Mouse (Mus musculus): ENCODE data around the gene Zfp114. TPM values are rescaled to one million over a fixed set of nuclear protein-coding genes. Genes with fewer than 3 reads are reported as not detected.

Zfp114 gene
- polyA plus RNA-seq (2016; fragmentation: Nextera tagmentation; extraction: Ambion mirVana), result 7.5 and 7.6 TPM in 2 replicates

DNA sequence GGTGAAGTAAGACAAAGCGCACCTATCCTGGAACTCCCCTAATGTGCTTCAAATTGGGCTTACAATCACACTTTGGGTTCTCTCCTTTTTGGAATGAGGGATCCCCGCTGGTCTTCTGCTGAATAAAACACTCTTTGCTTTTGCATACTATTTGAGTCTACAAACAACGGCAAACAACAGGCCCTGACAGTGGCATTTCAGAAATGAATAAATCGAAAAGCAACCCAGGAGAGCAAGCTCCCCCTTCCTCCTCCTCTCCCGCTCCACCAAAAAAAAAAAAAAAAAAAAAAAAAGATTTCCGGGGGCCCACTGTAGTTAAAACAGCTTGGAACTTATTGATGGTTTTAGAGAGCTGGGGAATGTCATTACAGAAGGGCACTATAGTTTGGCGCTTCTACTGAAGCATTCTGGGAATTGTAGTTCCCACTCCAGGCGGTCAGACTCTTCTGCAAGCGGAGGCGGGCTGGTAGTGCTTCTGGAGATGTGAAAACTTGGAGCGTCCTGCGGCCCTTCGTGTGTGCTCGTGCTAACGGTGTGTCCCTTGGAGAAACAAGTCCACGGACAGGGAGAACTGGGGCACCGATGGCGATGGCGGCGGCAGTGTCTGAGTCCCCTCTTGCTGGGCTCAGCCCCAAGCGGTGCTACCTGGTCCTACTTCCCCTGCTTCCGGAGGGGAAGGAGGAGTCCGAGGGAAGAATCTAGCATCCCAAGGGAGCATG, at the start of gene Zfp114:
Zfp114 (plus strand) TSS at position 443 of the 719 bp plus-strand sequence.
- WGBS, result 12% methylated on average over 23 of the region's 23 CpGs
- ATAC-seq (ENCODE audit: insufficient number of reproducible peaks, insufficient read depth, low FRiP score, low TSS enrichment), result peak; percentile 82
- Histone ChIP-seq H3K27ac (peak within 1 kb of the TSS; percentile 60; the same call in 1 of the 2 replicates), H3K9ac (peak within 1 kb of the TSS; percentile 62), H3K9me3 (no peaks in the 10 kb centered on the region), H3K27me3 (no peaks in the 10 kb centered on the region), H3K4me2 (replicated peaks) (peak within 1 kb of the TSS; percentile 51), H3K4me1 (no peaks in the 10 kb centered on the region), H3K4me3 (peak within 1 kb of the TSS; percentile 51), H3K36me3 (no peaks in the 10 kb centered on the region)

GRCm38 (mm10) chr7:24133425-24133995, 41.4 kb upstream of the Zfp114 start:
- Histone ChIP-seq H3K27ac (no peak overlapping the region), H3K9me3 (no peaks in the 10 kb centered on the region), H3K9ac (peak overlapping the region; percentile 79), H3K4me3 (peak overlapping the region; percentile 85), H3K4me1 (peaks cover 10% of the 10 kb centered on the region), H3K27me3 (no peaks in the 10 kb centered on the region), H3K4me2 (replicated peaks) (peak overlapping the region; percentile 71), H3K36me3 (peaks cover 21% of the 10 kb centered on the region)
- ATAC-seq (ENCODE audit: insufficient number of reproducible peaks, insufficient read depth, low FRiP score, low TSS enrichment), result 0 out of 2 replicates have a peak, but pooled peaks have one; percentile 48
- 16% methylated on average over 6 of the region's 6 CpGs for WGBS

- peaks cover 28% of the 10 kb centered on the region for H3K36me3 ChIP-seq
- no peaks in the 10 kb centered on the region for H3K9me3 ChIP-seq
- peak within 1 kb of the TSS; percentile 85 for H3K4me3 ChIP-seq
- no peaks in the 10 kb centered on the region for H3K27me3 ChIP-seq
- H3K4me2 ChIP-seq (replicated peaks), result peak within 1 kb of the TSS; percentile 71
- WGBS, result 4% methylated on average over 32 of the region's 32 CpGs
- peaks cover 10% of the 10 kb centered on the region for H3K4me1 ChIP-seq
- peak; percentile 91 for ATAC-seq (ENCODE audit: insufficient number of reproducible peaks, insufficient read depth, low FRiP score, low TSS enrichment)
- no peak within 1 kb of the TSS for H3K27ac ChIP-seq
- H3K9ac ChIP-seq, result peak within 1 kb of the TSS; percentile 79
Measured at GRCm38 (mm10) chr7:24133996-24134828, 40.6 kb upstream of the Zfp114 start, which contains the start of gene Zfp235. Gene Zfp235, plus strand, starts transcription at chr7:24134169.

DNA sequence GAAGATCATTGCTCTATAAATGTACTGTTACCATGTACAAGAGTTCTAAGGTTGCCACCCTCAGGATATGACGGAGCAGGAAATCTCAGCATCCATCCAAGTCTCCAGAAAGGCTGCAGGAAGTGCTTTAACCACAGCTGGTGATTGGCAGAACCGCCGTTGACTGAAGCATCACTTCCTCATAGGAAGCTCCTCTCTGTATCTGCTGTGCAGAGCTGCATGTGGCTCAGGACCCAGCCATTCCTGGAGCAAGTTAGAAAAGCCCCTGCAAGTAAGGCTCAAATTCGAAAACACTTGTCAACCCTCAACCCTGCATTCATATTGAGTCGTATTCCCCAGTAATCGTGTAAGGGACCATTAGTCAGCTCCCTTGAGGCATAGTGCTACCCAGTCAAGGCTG, 32.3 kb upstream of the Zfp114 start:
- WGBS, result 89% methylated on average over 6 of the region's 6 CpGs
- Histone ChIP-seq H3K27me3 (no peaks in the 10 kb centered on the region), H3K4me1 (no peaks in the 10 kb centered on the region), H3K27ac (no peak overlapping the region), H3K9me3 (no peaks in the 10 kb centered on the region), H3K4me2 (replicated peaks) (no peak overlapping the region), H3K9ac (no peak overlapping the region), H3K36me3 (peaks cover 48% of the 10 kb centered on the region), H3K4me3 (no peak overlapping the region)
- no peak for ATAC-seq (ENCODE audit: insufficient number of reproducible peaks, insufficient read depth, low FRiP score, low TSS enrichment)

DNA sequence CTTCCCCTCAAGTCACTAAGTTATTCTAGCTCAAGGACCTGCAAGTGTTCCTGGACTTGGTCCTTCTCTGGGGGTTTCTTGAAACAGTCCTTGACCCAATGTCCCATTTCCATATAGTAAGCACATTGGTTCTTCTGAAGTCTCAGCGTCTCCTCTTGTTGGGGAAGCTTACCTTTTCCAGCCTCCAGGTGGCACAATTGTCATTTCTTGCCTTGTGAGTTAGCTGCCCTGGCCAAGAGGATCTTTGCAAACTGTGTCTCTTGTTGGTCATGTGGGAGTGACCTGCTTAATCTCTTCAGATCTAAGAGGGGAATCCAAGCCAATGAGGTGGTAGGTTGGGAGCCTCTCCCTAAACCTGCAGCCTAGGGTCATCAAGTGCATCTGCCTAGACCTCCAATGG, 21.6 kb upstream of the Zfp114 start:
- no peaks in the 10 kb centered on the region for H3K4me1 ChIP-seq
- no peaks in the 10 kb centered on the region for H3K27me3 ChIP-seq
- H3K9ac ChIP-seq, result no peak overlapping the region
- WGBS, result 8% methylated on average over 1 of the region's 1 CpGs
- H3K36me3 ChIP-seq, result no peaks in the 10 kb centered on the region
- no peak overlapping the region for H3K4me3 ChIP-seq
- H3K9me3 ChIP-seq, result no peaks in the 10 kb centered on the region
- no peak overlapping the region for H3K4me2 ChIP-seq (replicated peaks)
- no peak for ATAC-seq (ENCODE audit: insufficient number of reproducible peaks, insufficient read depth, low FRiP score, low TSS enrichment)
- H3K27ac ChIP-seq, result no peak overlapping the region

GRCm38 (mm10) chr7:24172191-24172590, 2.7 kb upstream of the Zfp114 start:
- H3K9me3 ChIP-seq, result no peaks in the 10 kb centered on the region
- H3K4me2 ChIP-seq (replicated peaks), result no peak overlapping the region
- no peak for ATAC-seq (ENCODE audit: insufficient number of reproducible peaks, insufficient read depth, low FRiP score, low TSS enrichment)
- no peak overlapping the region for H3K4me3 ChIP-seq
- H3K27me3 ChIP-seq, result no peaks in the 10 kb centered on the region
- 64% methylated on average over 4 of the region's 4 CpGs for WGBS
- no peak overlapping the region for H3K9ac ChIP-seq
- H3K36me3 ChIP-seq, result no peaks in the 10 kb centered on the region
- H3K4me1 ChIP-seq, result no peaks in the 10 kb centered on the region
- no peak overlapping the region for H3K27ac ChIP-seq

GRCm38 (mm10) chr7:24175337-24175711, 464 bp downstream of the Zfp114 start:
- Histone ChIP-seq H3K4me3 (peak overlapping the region; percentile 51), H3K4me1 (no peaks in the 10 kb centered on the region), H3K27ac (no peak overlapping the region), H3K9ac (peak overlapping the region; percentile 62), H3K27me3 (no peaks in the 10 kb centered on the region), H3K4me2 (replicated peaks) (peak overlapping the region; percentile 51), H3K36me3 (no peaks in the 10 kb centered on the region), H3K9me3 (no peaks in the 10 kb centered on the region)
- 55% methylated on average over 6 of the region's 6 CpGs for WGBS
- ATAC-seq (ENCODE audit: insufficient number of reproducible peaks, insufficient read depth, low FRiP score, low TSS enrichment), result no peak

- no peak overlapping the region for H3K4me2 ChIP-seq (replicated peaks)
- no peaks in the 10 kb centered on the region for H3K27me3 ChIP-seq
- H3K9ac ChIP-seq, result no peak overlapping the region
- no peak overlapping the region for H3K27ac ChIP-seq
- 61% methylated on average over 1 of the region's 1 CpGs for WGBS
- no peak overlapping the region for H3K4me3 ChIP-seq
- H3K4me1 ChIP-seq, result no peaks in the 10 kb centered on the region
- no peaks in the 10 kb centered on the region for H3K36me3 ChIP-seq
- ATAC-seq (ENCODE audit: insufficient number of reproducible peaks, insufficient read depth, low FRiP score, low TSS enrichment), result no peak
- H3K9me3 ChIP-seq, result no peaks in the 10 kb centered on the region
Measured at GRCm38 (mm10) chr7:24187611-24188010, 12.8 kb downstream of the Zfp114 start.

- H3K27ac ChIP-seq, result no peak overlapping the region
- H3K4me2 ChIP-seq (replicated peaks), result no peak overlapping the region
- no peak for ATAC-seq (ENCODE audit: insufficient number of reproducible peaks, insufficient read depth, low FRiP score, low TSS enrichment)
- H3K9me3 ChIP-seq, result 0 out of 2 replicates have a peak, but pooled peaks cover 5% of the 10 kb centered on the region
- peaks cover 10% of the 10 kb centered on the region for H3K36me3 ChIP-seq
- WGBS, result 62% methylated on average over 4 of the region's 4 CpGs
- no peak overlapping the region for H3K4me3 ChIP-seq
- H3K27me3 ChIP-seq, result no peaks in the 10 kb centered on the region
- H3K4me1 ChIP-seq, result no peaks in the 10 kb centered on the region
- no peak overlapping the region for H3K9ac ChIP-seq
Measured at GRCm38 (mm10) chr7:24188901-24189570, 14.2 kb downstream of the Zfp114 start.

DNA sequence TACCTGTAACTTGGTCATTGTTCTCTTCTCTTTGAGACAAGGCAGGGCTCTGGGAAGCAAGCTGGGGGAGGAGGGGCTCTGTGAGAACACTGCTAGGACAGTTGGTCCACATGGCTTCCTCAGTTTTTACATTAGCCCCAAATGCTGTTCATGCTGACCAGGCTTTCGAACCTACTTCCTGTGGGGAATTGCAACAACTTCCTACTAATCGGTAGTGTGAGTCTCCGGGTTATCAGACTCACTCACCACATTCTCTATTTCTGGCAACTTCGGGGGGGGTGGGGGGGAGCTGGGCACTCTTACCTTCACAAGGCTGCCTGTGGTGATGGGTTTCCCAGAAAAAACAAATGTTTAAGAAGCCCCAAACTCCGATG, 14.7 kb downstream of the Zfp114 start:
- WGBS, result 83% methylated on average over 5 of the region's 5 CpGs
- no peak overlapping the region for H3K9ac ChIP-seq

GRCm38 (mm10) chr7:24191361-24191760, 16.5 kb downstream of the Zfp114 start:
- H3K36me3 ChIP-seq, result peaks cover 18% of the 10 kb centered on the region
- H3K9ac ChIP-seq, result no peak overlapping the region
- no peak overlapping the region for H3K27ac ChIP-seq
- ATAC-seq (ENCODE audit: insufficient number of reproducible peaks, insufficient read depth, low FRiP score, low TSS enrichment), result no peak
- no peak overlapping the region for H3K4me2 ChIP-seq (replicated peaks)
- 91% methylated on average over 2 of the region's 2 CpGs for WGBS
- H3K4me3 ChIP-seq, result no peak overlapping the region
- H3K9me3 ChIP-seq, result 0 out of 2 replicates have a peak, but pooled peaks cover 6% of the 10 kb centered on the region
- no peaks in the 10 kb centered on the region for H3K27me3 ChIP-seq
- no peaks in the 10 kb centered on the region for H3K4me1 ChIP-seq

More for the DNA sequence above, 14.7 kb downstream of the Zfp114 start:
- no peak for ATAC-seq (ENCODE audit: insufficient number of reproducible peaks, insufficient read depth, low FRiP score, low TSS enrichment)
- H3K4me2 ChIP-seq (replicated peaks), result no peak overlapping the region
- no peak overlapping the region for H3K4me3 ChIP-seq
- H3K27ac ChIP-seq, result no peak overlapping the region
- no peaks in the 10 kb centered on the region for H3K27me3 ChIP-seq
- H3K4me1 ChIP-seq, result no peaks in the 10 kb centered on the region
- peaks cover 15% of the 10 kb centered on the region for H3K36me3 ChIP-seq
- 0 out of 2 replicates have a peak, but pooled peaks cover 6% of the 10 kb centered on the region for H3K9me3 ChIP-seq

Data from embryonic facial prominence, embryonic 12.5 days (tissue).